ENCODE assay signal across 24 mouse cellular contexts in genomic region chr2:61032920-61033319, GRCm38 (mm10).
"Had no signal": no experiment of that assay in that cellular context is flagged by ENCODE, and none has a peak within 500 bp of the region (broad histone marks: within the 10 kb centered on the region; RNA-seq: fewer than 3 reads in every experiment).

No protein-coding gene starts in this region.

- H3K27ac ChIP-seq: hindbrain, postnatal 0 days; limb, embryonic 12.5 days; limb, embryonic 15.5 days; liver, embryonic 14.5 days; midbrain, embryonic 12.5 days; neural tube, embryonic 13.5 days had no signal

- ATAC-seq: hindbrain, postnatal 0 days; inflammation-experienced regulatory T-cells, adult 6 months; intestine, embryonic 16.5 days; liver, postnatal 0 days; midbrain, embryonic 16.5 days had no signal

- H3K9ac ChIP-seq: limb, embryonic 12.5 days; limb, embryonic 15.5 days; liver, embryonic 14.5 days; liver, postnatal 0 days; midbrain, embryonic 12.5 days; neural tube, embryonic 13.5 days had no signal

- DNase-seq: kidney, adult 18-20 months; kidney, adult 9 months; kidney, postnatal 14 days; kidney, postnatal 4 days; left cerebral cortex, postnatal 4 days; liver, postnatal 0 days; lung, postnatal 4 days; retina, postnatal 1 day; right cerebral cortex, postnatal 25 days; spleen, adult 18-20 months; thymus, adult 2 months; thymus, postnatal 14 days; thymus, postnatal 4 days had no signal

- H3K9me3 ChIP-seq: limb, embryonic 12.5 days; limb, embryonic 15.5 days; midbrain, embryonic 12.5 days; neural tube, embryonic 13.5 days had no signal

- H3K4me3 ChIP-seq: limb, embryonic 12.5 days; limb, embryonic 15.5 days; midbrain, embryonic 12.5 days; myocyte; neural tube, embryonic 13.5 days had no signal

- H3K36me3 ChIP-seq: limb, embryonic 12.5 days; limb, embryonic 15.5 days; midbrain, embryonic 12.5 days; neural tube, embryonic 13.5 days had no signal

- H3K4me2 ChIP-seq: limb, embryonic 12.5 days; limb, embryonic 15.5 days; liver, embryonic 11.5 days; midbrain, embryonic 12.5 days; neural tube, embryonic 13.5 days had no signal

- H3K4me1 ChIP-seq: limb, embryonic 12.5 days; limb, embryonic 15.5 days; midbrain, embryonic 12.5 days; neural tube, embryonic 13.5 days had no signal

- H3K27me3 ChIP-seq: limb, embryonic 12.5 days; limb, embryonic 15.5 days; midbrain, embryonic 12.5 days; neural tube, embryonic 13.5 days had no signal
